Mouse (Mus musculus) midbrain, embryonic 16.5 days (tissue): ENCODE data around the gene Gm10401. TPM values are rescaled to one million over a fixed set of nuclear protein-coding genes. Genes with fewer than 3 reads are reported as not detected.

ENCODE experiments used
- ATAC-seq: fragments of 200-750 bp; cut with Nextera tagmentation; 2 replicates; pipeline ENCODE4 v1.8.0; 2017; ENCODE audit warnings: moderate TSS enrichment
- H3K27ac ChIP-seq: fragments of 300-500 bp; sonication (generic); 2 replicates; pipeline ENCODE4 v1.5.1; 2014; ENCODE audit warnings: mild to moderate bottlenecking, low read length, mixed read lengths
- H3K27me3 ChIP-seq: fragments of 300-500 bp; sonication (generic); 2 replicates; pipeline ENCODE4 v1.6.1; 2014; ENCODE audit warnings: low read depth, low read length, mixed read lengths; ENCODE audit not compliant: control insufficient read depth, insufficient read depth
- H3K36me3 ChIP-seq: fragments of 300-500 bp; sonication (generic); 2 replicates; pipeline ENCODE4 v1.6.1; 2014; ENCODE audit warnings: mild to moderate bottlenecking, low read length, moderate library complexity, mixed read lengths; ENCODE audit not compliant: control insufficient read depth, insufficient read depth
- H3K4me1 ChIP-seq: fragments of 300-500 bp; sonication (generic); 2 replicates; pipeline ENCODE4 v1.6.1; 2014; ENCODE audit warnings: mild to moderate bottlenecking, low read length, mixed read lengths; ENCODE audit not compliant: control insufficient read depth, insufficient read depth
- H3K4me2 ChIP-seq: fragments of 300-500 bp; sonication (generic); 2 replicates; pipeline ENCODE4 v1.6.1; 2014; ENCODE audit warnings: mild to moderate bottlenecking, low read length, mixed read lengths
- H3K4me3 ChIP-seq: fragments of 300-500 bp; sonication (generic); 2 replicates; pipeline ENCODE4 v1.5.1; 2014; ENCODE audit warnings: low read depth, mild to moderate bottlenecking, low read length, moderate library complexity, mixed read lengths
- H3K9ac ChIP-seq: fragments of 300-500 bp; sonication (generic); 2 replicates; pipeline ENCODE4 v1.6.1; 2014; ENCODE audit warnings: low read depth, low read length, mixed read lengths
- H3K9me3 ChIP-seq: fragments of 300-500 bp; sonication (generic); replicated peaks from 2 replicates; pipeline ENCODE4 v1.6.1; 2014; ENCODE audit warnings: mild to moderate bottlenecking, low read length, mixed read lengths; ENCODE audit not compliant: control insufficient read depth, poor library complexity, severe bottlenecking
- WGBS: fragments of 180-500 bp; shearing (Covaris S2); extraction: QIAGEN DNeasy Blood & Tissue Kit; methylation state at CpG from one replicate; pipeline ENCODE4 v1.1.7; 2014; 5-methylcytosine and 5-hydroxymethylcytosine counted together
- polyA plus RNA-seq: library from polyadenylated mRNA; unstranded; fragments of >200 nt; fragmentation: Nextera tagmentation; extraction: Ambion mirVana; gene quantifications from 2 replicates; pipeline ENCODE4 v1.2.1, GENCODE M21; 2015

The Gm10401 gene
- polyA plus RNA-seq, 1 experiment from 2014 or later, result 43.1 TPM

DNA sequence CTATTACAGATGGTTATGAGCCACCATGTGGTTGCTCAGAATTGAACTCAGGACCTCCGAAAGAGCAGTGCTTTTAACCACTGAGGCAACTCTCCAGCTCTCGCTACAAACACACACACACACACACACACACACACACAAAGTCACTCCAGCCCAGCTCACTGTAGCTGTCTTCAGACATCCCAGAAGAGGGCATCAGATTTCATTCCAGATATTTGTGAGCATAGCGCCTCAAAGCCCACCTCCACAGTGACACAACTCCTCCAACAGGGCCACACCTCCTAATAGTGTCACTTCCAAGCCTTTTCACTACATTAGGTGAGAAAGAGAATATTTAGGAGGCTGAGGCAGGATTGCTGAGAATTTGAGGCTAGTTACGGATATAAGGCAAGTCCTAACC lies 41.0 kb upstream of the Gm10401 start:
- Histone ChIP-seq H3K4me3 (no peak overlapping the region), H3K27ac (no peak overlapping the region), H3K9me3 (no peaks in the 10 kb centered on the region), H3K4me1 (no peaks in the 10 kb centered on the region; the same call in 1 of the 2 replicates), H3K9ac (no peak overlapping the region), H3K27me3 (no peaks in the 10 kb centered on the region), H3K4me2 (no peak overlapping the region), H3K36me3 (peaks cover under 1% of the 10 kb centered on the region; the same call in 1 of the 2 replicates)
- 74% methylated on average over 4 of the region's 4 CpGs for WGBS
- ATAC-seq, result no peak

- Histone ChIP-seq H3K27me3 (no peaks in the 10 kb centered on the region), H3K4me1 (peaks cover 18% of the 10 kb centered on the region), H3K4me2 (peak within 1 kb of the TSS; percentile 62), H3K9ac (peak within 1 kb of the TSS; percentile 89), H3K27ac (peak within 1 kb of the TSS; percentile 62), H3K36me3 (no peaks in the 10 kb centered on the region), H3K9me3 (no peaks in the 10 kb centered on the region), H3K4me3 (peak within 1 kb of the TSS; percentile 79)
- WGBS, result under 1% methylated on average over 64 of the region's 81 CpGs
- peak; percentile 92 for ATAC-seq
Observed at GRCm38 (mm10) chr5:115134234-115135165, 36.4 kb upstream of the Gm10401 start, which contains the start of gene Unc119b. Gene Unc119b, minus strand, starts transcription at chr5:115134975.

DNA sequence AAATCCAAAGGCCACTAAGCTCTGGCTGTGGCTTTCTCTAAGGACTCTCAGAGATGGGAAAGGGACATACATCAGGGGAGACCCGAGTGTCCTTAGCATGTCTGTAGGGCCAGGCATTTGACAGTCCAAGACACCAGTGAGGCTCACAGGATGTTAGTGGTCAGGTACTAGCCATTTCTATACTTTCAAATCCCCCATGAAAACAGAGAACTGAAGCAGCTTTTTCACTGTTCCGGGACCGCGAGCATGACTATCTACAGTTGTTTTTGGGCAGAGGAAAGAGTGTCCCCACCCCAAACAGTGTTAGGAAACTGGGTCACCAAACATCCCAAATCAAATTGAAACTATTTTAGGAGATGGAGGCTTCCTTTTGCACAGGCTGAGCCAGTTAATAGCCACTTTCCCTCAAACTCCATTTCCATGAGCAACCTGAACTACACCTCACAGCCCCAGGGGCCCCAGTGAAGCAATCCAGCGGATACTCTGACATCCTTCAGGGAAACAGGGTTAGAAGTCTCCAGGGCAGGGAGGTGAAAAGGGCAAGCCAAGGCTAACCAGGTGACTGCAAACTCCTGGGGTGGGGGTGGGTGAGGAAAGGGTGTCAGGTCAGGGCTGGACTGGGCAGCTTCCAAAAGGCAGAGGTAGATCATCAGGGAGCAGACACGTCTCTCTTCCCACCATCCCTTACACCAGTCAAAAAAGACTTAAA lies 35.4 kb upstream of the Gm10401 start:
- no peak for ATAC-seq
- no peaks in the 10 kb centered on the region for H3K36me3 ChIP-seq
- H3K27me3 ChIP-seq, result no peaks in the 10 kb centered on the region
- H3K9ac ChIP-seq, result peak overlapping the region; percentile 89
- 56% methylated on average over 6 of the region's 6 CpGs for WGBS
- H3K27ac ChIP-seq, result no peak overlapping the region
- H3K4me3 ChIP-seq, result peak overlapping the region; percentile 79
- no peaks in the 10 kb centered on the region for H3K9me3 ChIP-seq
- H3K4me1 ChIP-seq, result peaks cover 18% of the 10 kb centered on the region
- peak overlapping the region; percentile 62 for H3K4me2 ChIP-seq

GRCm38 (mm10) chr5:115132465-115132864 lies 34.4 kb upstream of the Gm10401 start:
- Histone ChIP-seq H3K27ac (no peak overlapping the region), H3K4me2 (peak overlapping the region; percentile 62), H3K4me3 (no peak overlapping the region), H3K36me3 (no peaks in the 10 kb centered on the region), H3K27me3 (no peaks in the 10 kb centered on the region), H3K9ac (no peak overlapping the region), H3K4me1 (peaks cover 18% of the 10 kb centered on the region), H3K9me3 (no peaks in the 10 kb centered on the region)
- 85% methylated on average over 8 of the region's 8 CpGs for WGBS
- no peak for ATAC-seq

GRCm38 (mm10) chr5:115129328-115129727 lies 31.2 kb upstream of the Gm10401 start:
- no peak overlapping the region for H3K27ac ChIP-seq
- no peak for ATAC-seq
- no peak overlapping the region for H3K4me3 ChIP-seq
- WGBS, result 86% methylated on average over 6 of the region's 6 CpGs
- no peaks in the 10 kb centered on the region for H3K27me3 ChIP-seq
- H3K4me1 ChIP-seq, result peaks cover 18% of the 10 kb centered on the region
- no peaks in the 10 kb centered on the region for H3K9me3 ChIP-seq
- peaks cover 14% of the 10 kb centered on the region; the same call in 1 of the 2 replicates for H3K36me3 ChIP-seq
- no peak overlapping the region for H3K9ac ChIP-seq
- no peak overlapping the region for H3K4me2 ChIP-seq

GRCm38 (mm10) chr5:115127421-115128179 lies 29.5 kb upstream of the Gm10401 start:
- peaks cover 14% of the 10 kb centered on the region; the same call in 1 of the 2 replicates for H3K36me3 ChIP-seq
- no peak overlapping the region for H3K4me2 ChIP-seq
- H3K4me3 ChIP-seq, result no peak overlapping the region
- H3K27me3 ChIP-seq, result no peaks in the 10 kb centered on the region
- ATAC-seq, result no peak
- 95% methylated on average over 22 of the region's 22 CpGs for WGBS
- H3K4me1 ChIP-seq, result peaks cover 3% of the 10 kb centered on the region
- H3K27ac ChIP-seq, result no peak overlapping the region
- no peak overlapping the region for H3K9ac ChIP-seq
- H3K9me3 ChIP-seq, result no peaks in the 10 kb centered on the region

DNA sequence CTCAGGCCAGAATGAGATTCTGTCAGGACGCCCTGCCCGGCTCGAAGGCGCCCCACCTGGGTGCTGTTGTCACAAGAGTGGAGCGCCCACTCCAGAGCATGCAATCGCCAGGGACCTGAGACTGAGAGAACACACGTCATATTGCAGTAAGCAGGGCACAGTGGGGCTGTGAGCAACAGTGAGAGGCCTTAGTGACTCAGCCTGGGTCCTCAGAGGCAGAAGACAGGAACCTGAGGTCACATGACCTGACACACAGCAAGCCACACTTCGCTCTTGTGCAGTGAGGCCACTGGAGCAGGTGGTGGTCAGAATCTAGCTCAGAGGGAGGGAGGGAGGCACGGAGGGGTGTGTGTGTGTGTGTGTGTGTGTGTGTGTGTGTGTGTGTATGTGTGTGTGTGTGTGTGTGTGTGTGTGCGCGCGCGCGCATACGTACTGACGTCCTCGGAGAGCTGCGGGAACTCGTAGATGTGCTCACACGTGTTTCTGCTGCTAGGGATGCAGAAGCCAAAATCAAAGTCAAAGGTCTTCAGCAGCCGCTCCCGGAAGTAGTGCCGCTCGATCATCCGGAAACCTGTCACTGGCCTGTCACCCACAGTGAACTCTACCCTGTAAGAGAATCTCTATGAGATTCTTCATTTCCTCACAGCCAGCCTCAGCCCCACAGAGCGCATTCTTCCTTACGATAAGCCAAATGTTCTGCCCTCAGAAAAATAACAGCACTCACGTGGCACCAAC lies 28.6 kb upstream of the Gm10401 start:
- no peak overlapping the region for H3K4me2 ChIP-seq
- no peak for ATAC-seq
- no peak overlapping the region for H3K27ac ChIP-seq
- H3K4me1 ChIP-seq, result no peaks in the 10 kb centered on the region; the same call in 1 of the 2 replicates
- no peaks in the 10 kb centered on the region for H3K9me3 ChIP-seq
- H3K36me3 ChIP-seq, result peaks cover 14% of the 10 kb centered on the region; the same call in 1 of the 2 replicates
- no peak overlapping the region for H3K4me3 ChIP-seq
- no peak overlapping the region for H3K9ac ChIP-seq
- 88% methylated on average over 20 of the region's 28 CpGs for WGBS
- H3K27me3 ChIP-seq, result no peaks in the 10 kb centered on the region

DNA sequence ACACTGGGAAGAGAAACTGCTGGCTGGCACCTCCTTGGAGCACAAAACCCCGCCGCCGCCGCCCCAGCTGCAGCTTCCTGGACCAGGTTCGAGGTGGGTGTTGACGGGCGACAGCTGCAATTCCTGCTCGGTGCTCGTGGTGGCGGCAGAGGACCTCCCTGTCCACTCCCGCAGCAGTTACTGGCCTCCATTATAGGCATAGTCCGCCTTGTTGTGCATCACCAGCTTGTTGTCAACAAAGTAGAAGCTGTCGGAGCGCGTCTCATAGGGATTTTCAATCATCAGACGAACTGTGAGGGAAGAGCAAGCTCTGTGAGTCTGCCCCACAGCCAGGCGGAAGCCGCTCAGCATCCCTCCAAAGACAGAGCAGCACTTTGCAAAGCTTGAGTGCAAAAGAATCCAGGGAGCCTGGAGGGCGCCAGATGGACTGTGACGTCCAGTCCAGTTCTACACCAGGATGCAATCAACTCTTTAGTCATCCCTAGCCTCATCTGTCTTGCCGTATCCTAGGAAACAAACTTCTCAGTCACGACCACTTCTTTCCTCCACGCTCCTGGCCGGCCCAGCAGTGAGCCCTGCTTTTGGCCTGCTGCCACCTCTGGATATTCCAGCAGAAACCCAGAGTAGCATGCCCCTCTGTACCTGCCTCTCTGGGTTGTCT lies 27.2 kb upstream of the Gm10401 start:
- ATAC-seq, result peak; percentile 70; the same call in 1 of the 2 replicates
- Histone ChIP-seq H3K27ac (no peak overlapping the region), H3K4me1 (no peaks in the 10 kb centered on the region; the same call in 1 of the 2 replicates), H3K9me3 (no peaks in the 10 kb centered on the region), H3K9ac (no peak overlapping the region), H3K4me3 (no peak overlapping the region), H3K36me3 (peaks cover 14% of the 10 kb centered on the region; the same call in 1 of the 2 replicates), H3K27me3 (no peaks in the 10 kb centered on the region), H3K4me2 (no peak overlapping the region)
- WGBS, result 17% methylated on average over 24 of the region's 24 CpGs
